Mouse (Mus musculus) megakaryocyte, adult 5-6 weeks (primary cell): Measurements from ENCODE around the gene Cers6. TPM values are rescaled to one million over a fixed set of nuclear protein-coding genes. Genes with fewer than 3 reads are reported as not detected.
A peak's percentile ranks its signal among the peaks of the same experiment; 100 is the strongest.

Experiments used
- ATAC-seq: 2 replicates; pipeline ENCODE4 v1.8.0; 2016; ENCODE audit warnings: mild to moderate bottlenecking, inconsistent platforms; ENCODE audit not compliant: poor library complexity, severe bottlenecking
- total RNA-seq, 2 experiments: library from RNA; stranded (forward) in 1 of 2; stranded (reverse) in 1 of 2; fragments of 153-499, 151-499 nt in 1 of 2; fragments of 221-1000, 200-1000 nt in 1 of 2; gene quantifications; 2 replicates each; pipeline versions ENCODE4 v1.2.3 to v1.2.4; 2015 to 2017

Cers6 gene
- total RNA-seq, 2 experiments from 2014 or later = 64.6 to 146 TPM

DNA sequence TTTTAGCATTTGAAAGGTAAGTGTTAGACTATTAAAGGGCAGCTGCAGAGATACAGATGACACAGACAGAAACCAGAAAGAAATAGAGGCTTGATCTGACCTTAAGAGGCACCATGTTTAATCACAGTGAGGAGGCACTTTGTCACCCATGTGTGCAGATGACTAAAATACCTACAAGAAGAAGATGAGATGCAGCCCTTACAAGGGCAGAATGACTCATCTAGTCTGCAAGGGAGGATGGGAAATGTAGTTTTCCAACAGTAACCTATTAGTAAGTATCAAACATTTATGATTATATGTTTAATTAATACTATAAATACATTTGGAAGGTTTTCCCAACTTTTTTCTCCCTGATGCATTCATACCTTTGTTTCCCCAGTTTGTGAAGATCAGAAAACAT, 54.5 kb downstream of the Cers6 start:
- 0 out of 2 replicates have a peak, but pooled peaks have one; percentile 36 for ATAC-seq

DNA sequence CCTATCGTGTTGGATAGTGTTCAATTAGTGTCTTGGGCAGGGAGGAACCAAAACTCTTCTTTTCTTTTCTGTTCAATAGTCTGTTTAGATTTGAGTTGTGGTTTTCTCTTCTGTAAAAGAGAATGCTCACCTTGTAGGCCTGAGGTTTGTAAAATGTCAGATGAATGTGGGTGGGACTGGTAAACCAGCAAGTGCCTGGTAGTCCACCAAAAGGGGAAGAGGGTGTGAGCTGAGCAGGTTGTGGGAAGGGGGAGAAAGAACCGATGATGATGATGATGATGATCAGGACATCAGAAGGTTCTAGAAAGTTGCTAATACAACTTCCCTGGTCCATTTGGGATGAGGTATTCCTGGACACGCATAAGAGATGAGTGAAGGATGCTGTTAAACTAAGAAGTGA, 55.1 kb downstream of the Cers6 start:
- peak; percentile 45; the same call in 1 of the 2 replicates for ATAC-seq

DNA sequence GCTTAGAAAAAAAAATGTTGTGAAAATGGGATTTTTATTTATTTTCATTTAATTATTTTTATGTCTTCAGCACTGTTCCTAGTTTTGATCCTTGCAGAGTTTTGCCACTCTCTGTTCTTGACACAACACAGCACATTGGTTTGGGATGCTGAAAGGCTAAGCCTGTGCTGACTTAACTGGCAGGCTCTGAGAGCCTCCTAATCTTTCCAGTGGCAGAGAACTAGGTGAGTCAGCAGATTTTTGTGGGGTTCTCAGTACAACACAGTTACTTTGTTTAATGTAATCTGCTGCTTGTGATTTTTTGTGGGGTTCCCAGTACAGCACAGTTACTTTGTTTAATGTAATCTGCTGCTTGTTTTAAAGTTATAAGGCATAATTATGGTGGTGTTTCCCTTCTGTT, 55.8 kb downstream of the Cers6 start:
- no peak; the same call in 1 of the 2 replicates for ATAC-seq

DNA sequence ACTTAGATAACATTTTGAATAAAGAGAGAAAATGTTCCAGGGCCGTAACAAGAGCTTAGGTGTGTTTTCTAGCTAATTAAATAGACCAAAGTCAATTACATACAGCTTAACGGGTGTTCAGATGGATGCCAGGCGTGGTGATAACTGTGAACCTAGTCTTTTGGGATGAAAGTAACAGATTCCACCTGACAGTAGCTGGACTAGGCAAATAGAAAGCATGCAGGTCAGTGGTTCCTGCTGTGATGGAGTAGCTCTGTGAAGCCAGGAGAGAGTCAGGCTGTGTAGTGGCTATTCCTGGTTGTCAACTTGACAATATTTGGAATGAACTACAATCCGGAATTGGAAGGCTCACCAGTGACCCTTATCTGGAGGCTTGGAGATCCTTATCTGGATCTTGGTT, 56.3 kb downstream of the Cers6 start:
- ATAC-seq = no peak

DNA sequence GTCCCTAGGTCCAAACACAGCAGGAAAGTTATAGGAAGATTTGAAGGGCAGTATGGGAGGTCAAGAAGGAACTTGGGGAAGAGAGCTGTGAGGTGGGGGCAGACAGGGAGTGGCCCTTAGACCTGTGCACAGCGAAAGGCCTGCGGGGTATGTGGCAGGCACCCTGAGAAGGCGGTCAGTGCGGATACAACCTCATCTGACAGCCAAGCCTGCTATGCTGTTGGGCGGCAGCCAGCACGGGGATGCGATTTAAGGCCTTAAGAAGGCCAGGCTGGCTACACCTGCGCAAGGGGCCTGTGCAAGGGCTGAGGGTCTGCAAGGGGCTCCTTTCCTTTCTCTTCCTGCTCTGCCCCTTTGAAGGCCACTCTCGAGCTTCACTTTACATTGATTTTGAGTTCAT, 63.1 kb downstream of the Cers6 start:
- ATAC-seq = no peak

DNA sequence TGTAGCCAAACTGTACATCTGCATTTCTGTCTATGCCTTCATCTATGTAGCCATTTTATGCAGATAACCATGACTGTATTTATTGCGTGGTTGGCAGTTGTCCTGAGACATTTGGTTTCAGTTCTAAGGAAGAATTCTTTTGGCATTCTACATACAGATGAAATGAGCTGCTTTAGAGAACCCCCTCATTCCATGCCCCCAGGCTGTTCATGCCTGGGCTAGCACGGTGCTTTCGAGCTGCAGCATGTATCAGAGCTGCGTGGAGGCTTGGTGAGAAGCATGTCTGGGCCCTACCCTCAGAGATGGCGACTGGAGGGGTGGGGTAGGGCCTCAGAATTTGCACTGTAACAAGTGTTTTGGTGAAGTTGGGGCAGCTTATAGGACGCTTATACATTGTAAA, 64.3 kb downstream of the Cers6 start:
- no peak for ATAC-seq

DNA sequence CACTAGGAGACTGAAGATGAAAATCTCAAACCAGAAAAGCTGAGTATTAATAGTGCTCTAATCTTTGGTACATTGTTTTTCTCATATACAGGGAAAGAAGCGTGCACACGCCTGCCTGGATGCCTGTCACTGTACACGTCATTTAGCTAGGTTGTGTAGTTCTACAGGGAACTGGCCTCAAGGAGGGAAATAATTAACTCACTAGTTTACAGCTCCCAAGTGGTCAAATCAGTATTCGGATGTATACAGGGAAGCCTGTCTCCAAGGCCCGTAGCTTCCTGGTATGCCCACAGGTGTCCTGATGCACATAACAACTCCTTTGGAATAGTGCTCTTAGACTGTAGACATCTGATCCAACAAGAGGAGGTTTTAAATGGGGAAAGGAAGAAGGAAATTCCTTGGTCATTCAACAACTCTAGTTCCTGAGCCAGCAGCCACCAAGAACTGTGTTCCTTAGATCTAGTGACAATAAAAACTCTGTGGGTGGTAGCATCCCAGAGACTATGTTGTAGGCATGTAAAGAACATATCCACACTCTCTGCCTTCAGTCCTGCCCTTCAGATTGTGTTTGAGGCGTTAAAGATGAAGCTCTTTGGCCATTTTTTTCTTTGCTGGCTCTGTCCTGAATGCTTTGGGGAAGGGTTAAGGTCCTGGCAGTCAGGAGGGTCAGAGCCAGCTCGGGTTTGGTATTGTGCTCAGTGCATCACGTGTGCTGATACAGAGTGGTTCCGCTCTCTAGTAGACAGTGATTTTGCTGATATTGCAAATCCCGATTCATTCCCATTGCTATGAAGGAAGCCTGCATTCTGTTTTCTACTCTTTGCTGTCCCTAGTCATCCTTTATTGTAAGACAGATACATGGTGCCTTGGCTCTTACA, 65.9 kb downstream of the Cers6 start:
- ATAC-seq = no peak

DNA sequence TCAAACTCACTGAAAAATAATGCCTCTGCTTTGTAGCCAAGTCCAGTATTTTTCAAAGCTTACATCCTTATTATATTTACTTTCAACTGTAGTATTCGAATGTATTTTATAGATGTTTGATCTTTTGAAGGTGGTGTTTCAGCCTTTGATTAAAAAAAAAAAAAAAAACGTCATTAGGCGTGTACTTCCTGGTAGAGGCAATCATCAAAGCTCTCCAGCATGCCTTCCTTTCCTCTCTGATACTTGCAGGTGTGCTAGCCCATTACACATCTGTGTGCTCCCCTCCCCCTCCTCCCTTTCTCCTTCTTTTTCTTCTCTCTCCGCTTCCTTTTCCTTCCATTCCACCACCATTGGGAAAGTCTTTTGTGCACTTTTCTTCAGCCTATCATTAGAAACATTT, 71.0 kb downstream of the Cers6 start:
- no peak for ATAC-seq

DNA sequence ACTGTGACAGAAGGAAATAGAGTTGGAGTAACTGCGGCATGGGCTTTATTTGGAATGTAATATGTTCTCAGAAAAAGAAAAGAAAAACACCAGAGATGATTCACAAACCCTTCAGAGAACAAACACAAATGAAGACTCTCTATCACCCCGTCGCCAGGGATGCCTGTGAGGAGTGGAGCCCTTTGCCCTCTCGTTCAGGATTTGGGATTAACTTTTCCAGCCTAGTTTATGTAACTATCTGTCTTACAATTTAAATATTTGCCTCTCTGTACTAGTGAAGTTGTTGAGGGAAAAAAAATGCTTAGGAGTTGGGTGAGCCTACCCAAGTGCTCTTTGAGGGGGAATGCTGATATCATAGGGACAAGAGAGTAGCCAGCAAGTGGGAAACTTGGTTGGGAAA, 71.4 kb downstream of the Cers6 start:
- ATAC-seq = no peak

DNA sequence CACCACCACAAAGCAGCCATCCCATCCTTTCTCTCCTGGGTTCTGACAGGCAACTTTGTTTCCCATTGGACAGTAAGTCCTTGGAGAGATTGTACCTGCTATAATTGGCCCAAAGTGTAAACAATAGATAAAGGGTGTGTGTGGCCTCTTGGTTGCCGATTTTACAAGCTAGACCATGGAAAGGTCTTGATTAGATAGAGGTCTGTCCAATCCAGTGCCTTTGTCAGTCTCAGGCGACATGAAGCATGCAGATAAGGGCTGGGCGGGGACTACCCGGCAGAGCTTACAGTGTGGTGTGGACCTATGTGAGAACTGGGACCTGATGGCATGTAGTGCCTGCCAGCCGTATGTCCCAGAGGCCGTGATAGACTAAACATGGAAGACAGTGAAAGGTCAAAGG, 73.4 kb downstream of the Cers6 start:
- no peak for ATAC-seq

DNA sequence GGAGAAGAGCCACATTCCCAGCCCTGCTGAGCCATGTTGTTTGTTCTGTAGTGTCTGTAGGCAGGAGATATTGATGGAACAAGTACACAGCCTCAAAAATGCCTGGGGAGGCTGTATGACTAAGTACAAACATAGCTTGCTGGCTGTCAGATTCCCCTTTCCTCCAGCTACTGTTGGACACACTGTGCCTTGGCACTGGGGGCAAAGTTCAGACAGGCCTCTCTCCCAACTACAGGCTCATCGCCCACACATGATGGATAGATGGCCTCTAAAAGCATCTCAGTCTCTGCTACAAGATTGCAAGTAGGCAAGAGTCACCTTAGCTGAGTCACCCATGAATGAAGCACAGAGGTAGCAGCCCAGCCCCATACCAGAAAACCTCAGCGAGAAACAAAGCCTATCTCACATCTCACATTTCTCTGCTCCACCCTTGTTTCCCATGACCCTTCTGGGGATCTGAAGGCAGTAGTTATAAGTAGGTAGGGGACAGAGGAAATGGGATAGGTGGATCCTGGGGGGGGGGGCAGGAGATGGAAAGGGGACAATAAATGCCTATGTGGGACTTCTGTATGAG, 74.6 kb downstream of the Cers6 start:
- ATAC-seq = no peak

DNA sequence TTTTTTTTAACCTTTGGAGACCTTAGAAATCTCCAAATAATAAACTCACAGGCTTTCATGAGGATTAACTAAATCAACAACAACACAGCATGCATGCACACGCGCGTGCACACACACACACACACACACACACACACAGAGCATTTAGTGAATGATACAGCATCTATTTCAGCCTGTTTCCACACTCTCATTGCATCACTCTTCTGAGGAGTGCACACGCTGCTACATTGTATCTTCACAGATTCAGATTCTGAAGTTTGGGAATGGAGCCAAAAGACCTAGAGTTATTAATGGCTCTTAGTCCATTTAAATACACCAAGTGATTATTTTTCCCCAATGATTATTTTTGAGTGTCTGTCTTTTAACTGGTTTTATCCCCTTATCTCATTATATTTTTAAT, 75.5 kb downstream of the Cers6 start:
- ATAC-seq = peak; percentile 59

DNA sequence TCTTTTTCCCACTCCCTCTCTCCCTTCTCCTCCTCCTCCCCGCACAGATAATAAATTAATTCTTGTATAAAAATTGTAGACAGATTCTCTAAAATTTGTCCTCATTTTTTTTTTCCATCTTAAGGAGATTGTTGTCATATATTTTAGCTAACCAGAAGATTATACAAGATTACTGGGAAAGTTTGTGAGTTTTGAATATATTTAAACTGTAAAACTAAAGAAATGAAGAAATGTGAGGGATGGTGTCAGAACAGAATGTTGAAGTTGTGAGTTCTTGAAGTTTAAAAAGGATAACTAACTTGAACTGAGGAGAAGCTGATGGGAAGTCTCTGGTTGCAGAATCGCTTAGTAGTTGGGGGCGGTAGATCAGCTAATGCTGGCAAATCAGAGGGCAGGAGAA, 76.6 kb downstream of the Cers6 start:
- no peak for ATAC-seq

DNA sequence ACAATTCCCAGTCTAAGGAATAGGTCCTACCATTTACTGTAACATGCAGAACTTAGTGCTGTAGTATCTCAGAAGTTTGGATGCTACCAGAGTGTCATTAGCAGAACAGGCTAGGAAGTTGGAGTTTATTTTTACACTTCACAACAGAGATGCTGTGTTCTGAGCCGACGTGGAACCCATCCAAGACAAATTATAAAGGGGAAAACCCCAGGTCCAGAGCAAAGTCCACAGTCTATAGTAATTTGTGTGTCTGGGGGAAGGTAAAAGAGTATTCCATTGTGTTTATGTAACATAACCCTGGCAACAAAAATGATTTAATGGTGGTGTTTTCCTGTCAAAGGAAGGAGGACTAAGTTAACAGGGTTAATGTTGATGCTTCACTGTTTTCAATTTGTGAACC, 83.7 kb downstream of the Cers6 start:
- ATAC-seq = no peak

DNA sequence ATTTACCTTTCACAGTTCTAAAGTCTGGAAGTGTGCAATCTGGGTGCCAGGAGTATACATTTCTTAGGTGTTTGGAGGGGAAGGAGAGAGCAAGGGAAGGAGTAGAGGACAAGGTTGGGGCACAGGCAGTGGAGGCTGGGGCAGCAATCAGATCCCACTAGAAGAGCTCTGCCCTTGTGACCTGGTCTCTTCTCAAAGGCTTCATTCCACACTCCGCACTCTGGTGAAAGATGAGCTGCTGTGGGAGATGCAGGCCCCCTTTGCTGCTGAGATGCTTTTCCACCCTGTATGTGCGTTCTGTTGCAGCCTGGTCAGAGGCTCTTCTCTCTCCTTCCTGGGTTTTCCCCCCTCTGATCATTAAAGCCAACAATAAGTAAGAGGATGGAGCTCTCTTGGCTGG, 84.7 kb downstream of the Cers6 start:
- no peak for ATAC-seq

DNA sequence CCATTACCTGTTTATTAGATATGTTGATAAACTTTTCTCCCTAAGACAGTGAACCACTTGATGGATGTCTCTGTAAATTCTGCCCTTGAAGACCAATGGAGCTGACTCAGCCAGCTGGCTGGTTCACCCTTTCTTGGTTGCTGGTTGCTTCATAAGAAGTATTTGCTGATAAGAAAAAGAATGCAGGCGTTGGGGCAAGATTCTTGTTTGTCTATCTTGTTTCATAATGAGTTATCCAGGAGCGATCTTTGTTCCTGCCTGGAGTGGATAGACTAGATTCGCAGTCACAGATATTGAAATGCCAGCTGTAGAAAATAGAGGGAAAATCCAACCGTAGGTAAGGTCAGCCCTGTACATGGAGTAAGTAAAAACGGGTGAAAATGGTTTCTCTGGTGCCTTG, 85.6 kb downstream of the Cers6 start:
- ATAC-seq = no peak

DNA sequence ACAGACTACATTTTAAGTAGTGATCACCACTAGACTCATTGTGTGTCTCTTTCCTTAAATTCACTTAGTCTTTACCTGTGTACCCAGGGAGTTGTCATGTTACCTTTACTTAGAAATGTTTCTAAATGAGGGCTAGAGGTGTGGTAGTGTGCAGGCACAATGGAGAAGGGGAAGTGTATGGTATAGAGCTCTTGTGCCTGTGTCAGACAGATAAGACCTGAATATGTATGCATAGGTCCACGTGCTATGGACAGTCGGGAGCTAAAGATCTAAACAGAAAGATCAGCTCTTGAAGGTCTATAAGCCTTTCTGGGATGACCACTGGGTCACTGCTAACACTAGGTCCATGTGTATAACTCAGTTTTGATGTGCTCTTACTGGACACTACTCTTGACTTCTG, 87.9 kb downstream of the Cers6 start:
- no peak for ATAC-seq

DNA sequence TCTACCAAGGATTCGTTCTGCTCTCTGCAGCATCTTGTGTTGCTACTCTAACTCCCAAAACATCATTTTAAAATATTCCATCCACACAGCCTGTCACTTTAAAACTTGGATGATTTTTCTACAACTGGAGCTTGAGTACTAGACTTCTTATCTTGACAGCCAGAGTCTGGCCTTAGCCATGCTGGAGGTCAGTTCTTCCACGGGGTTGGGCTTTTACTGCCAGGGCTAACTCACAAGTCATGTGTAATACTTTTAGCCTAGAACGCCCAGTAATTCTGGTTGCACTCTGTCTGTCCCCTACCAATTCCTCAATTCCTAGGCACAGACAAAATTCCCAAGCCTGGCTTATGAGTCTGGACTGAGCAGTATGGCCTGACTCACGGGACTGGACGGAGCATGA, 88.5 kb downstream of the Cers6 start:
- ATAC-seq = no peak

DNA sequence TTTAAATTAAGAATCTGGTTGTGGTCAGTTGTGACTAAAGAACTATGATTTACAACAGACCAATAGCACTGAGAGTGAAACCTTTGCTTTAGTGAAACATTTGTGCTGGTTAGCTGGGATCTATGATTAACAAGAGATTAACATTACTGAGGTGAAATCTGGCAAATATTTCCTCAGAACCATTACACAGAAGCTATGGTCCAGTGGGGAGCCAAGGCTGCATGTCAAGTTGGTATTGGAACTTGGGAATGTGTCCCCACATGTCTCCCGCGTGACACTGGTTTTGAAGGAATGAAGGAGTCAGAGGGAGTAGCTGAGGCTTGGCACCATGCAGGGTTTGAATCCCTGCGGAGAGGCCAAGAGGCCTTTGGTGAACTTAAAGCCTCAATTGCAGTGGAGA, 90.5 kb downstream of the Cers6 start:
- no peak for ATAC-seq

DNA sequence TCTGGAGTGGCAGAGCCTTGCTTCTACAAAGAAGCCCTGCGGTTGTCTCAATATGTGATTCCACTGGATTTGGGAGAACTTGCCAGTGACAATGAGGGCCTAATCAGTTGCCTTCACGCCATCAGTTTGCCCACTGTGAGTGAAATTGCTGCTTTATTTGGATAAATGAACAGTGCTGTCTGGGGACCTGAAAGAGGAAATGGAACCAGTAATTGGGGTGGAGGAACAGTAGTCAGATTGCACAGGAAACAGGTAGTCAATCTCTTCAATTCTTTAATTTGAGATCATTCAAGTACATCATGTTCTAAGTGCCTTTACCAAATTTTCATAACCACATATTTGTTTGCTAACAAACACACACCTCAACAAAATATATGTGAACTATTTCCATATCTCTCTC, 92.4 kb downstream of the Cers6 start:
- no peak for ATAC-seq

DNA sequence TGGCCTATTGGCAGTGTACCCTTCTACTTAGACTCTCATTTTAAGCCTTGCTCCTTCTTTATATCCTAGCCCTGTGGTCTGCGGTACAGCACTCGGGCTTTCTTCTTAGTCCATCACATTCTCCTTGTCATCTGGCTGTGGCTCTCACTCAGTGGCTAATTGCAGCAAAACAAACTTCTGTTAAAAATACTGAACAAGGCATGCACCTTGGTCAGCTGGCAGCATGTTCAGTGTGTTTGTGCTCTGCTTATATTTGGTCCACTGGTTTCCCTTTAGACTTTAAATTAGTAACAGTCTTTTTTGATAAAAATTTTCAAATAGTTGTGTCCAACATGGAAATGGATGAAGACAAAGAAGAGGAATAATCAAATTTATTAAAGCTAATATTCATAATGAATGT, 94.3 kb downstream of the Cers6 start:
- ATAC-seq = no peak

DNA sequence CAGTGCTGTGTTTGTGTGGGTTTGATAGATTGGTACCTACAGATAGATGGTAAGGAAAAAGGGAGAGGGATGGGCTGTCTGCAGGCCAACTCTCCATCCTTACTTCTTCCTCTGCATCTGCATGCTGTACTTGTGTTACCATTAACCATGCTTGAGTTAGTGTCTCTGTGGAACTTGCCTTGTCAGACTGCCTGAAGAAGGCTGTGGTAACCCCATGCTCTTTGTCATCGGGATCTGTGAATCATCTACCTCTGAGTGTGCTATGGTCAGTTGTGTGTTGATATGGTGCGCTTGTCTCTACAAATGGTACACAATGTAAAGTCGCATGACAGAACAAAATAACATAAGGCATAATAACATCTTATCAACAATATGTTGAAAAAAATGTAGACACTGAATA, 94.9 kb downstream of the Cers6 start:
- no peak for ATAC-seq

DNA sequence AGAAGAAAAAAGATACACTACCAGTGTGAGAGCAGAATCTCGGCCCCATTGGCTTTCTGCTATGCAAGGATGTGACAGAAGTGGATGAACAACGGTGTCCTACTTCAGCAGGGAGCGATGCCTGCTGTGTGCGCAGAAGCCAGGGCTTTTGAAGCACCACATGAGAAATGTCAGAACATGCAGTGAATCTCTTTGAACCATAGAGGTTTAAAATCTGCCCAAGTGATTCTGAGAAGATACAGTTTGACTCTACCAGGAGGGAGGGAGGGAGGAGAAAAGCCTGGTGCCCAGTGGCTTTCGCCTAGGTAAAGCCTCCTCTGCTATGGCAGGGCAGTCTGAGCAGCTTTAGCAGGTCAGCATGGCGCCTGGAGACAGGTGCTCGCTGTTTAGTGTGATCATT, 96.6 kb downstream of the Cers6 start:
- ATAC-seq = no peak
